Mouse (Mus musculus) liver, embryonic 12.5 days (tissue): ENCODE measurements around the gene Rad54l2. TPM values are rescaled to one million over a fixed set of nuclear protein-coding genes. Genes with fewer than 3 reads are reported as not detected.

Experiments
- ATAC-seq: fragments of 200-750 bp; cut with Nextera tagmentation; 2 replicates; pipeline ENCODE4 v1.8.0; 2017; ENCODE audit warnings: moderate number of reproducible peaks, mild to moderate bottlenecking, moderate library complexity
- H3K27ac ChIP-seq: fragments of 300-500 bp; sonication (generic); 2 replicates; pipeline ENCODE4 v1.5.1; 2016; ENCODE audit warnings: mild to moderate bottlenecking
- H3K27me3 ChIP-seq: fragments of 300-500 bp; sonication (generic); replicated peaks from 2 replicates; pipeline ENCODE4 v1.6.1; 2016; ENCODE audit warnings: mild to moderate bottlenecking, moderate library complexity
- H3K36me3 ChIP-seq: fragments of 300-500 bp; sonication (generic); 2 replicates; pipeline ENCODE4 v1.6.1; 2016; ENCODE audit warnings: mild to moderate bottlenecking, moderate library complexity
- H3K4me1 ChIP-seq: fragments of 300-500 bp; sonication (generic); 2 replicates; pipeline ENCODE4 v1.6.1; 2016
- H3K4me2 ChIP-seq: fragments of 300-500 bp; sonication (generic); 2 replicates; pipeline ENCODE4 v1.6.1; 2016; ENCODE audit warnings: mild to moderate bottlenecking, moderate library complexity
- H3K4me3 ChIP-seq: fragments of 300-500 bp; sonication (generic); 2 replicates; pipeline ENCODE4 v1.5.1; 2016; ENCODE audit warnings: mild to moderate bottlenecking, moderate library complexity
- H3K9ac ChIP-seq: fragments of 300-500 bp; sonication (generic); 2 replicates; pipeline ENCODE4 v1.6.1; 2016; ENCODE audit warnings: mild to moderate bottlenecking, moderate library complexity
- H3K9me3 ChIP-seq: fragments of 300-500 bp; sonication (generic); replicated peaks from 2 replicates; pipeline ENCODE4 v1.6.1; 2016; ENCODE audit warnings: mild to moderate bottlenecking, moderate library complexity
- WGBS: fragments of 180-500 bp; shearing (Covaris S2); methylation state at CpG from one replicate; pipeline ENCODE4 v1.1.7; 2016; ENCODE audit not compliant: insufficient replicate concordance; 5-methylcytosine and 5-hydroxymethylcytosine counted together
- polyA plus RNA-seq: library from polyadenylated mRNA; unstranded; fragments of >200 nt; fragmentation: Nextera tagmentation; extraction: Ambion mirVana; gene quantifications from 2 replicates; pipeline ENCODE4 v1.2.1, GENCODE M21; 2016

Rad54l2 gene
- polyA plus RNA-seq, 1 experiment from 2014 or later: 3.9 TPM

DNA sequence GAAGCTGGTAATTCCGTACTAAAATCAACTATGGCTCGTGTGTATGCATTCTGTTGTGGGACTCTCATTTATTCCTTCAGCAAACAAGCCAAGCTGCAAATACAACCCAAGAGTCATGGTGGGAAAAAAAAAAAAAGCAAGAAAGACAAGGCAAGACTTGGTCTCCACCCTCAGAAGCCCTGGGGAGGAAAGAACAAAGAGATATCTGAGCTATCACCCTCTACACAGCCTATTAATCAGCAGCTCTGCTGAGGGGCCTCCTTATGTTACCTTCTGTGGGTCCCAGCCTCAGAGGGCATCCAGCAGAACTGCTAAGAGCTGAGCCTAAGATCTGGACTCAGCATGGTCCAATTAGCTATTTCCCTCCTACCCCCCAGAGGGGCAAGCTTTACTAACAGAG is 115.1 kb downstream of the Rad54l2 start:
- Histone ChIP-seq H3K27ac (no peak overlapping the region), H3K9me3 (no peaks in the 10 kb centered on the region), H3K9ac (peak overlapping the region; percentile 31; the same call in 1 of the 2 replicates), H3K27me3 (no peaks in the 10 kb centered on the region), H3K36me3 (peaks cover 45% of the 10 kb centered on the region), H3K4me3 (no peak overlapping the region), H3K4me2 (no peak overlapping the region), H3K4me1 (peaks cover 19% of the 10 kb centered on the region)
- ATAC-seq: peak; percentile 54; the same call in 1 of the 2 replicates
- 75% methylated on average over 2 of the region's 2 CpGs for WGBS

DNA sequence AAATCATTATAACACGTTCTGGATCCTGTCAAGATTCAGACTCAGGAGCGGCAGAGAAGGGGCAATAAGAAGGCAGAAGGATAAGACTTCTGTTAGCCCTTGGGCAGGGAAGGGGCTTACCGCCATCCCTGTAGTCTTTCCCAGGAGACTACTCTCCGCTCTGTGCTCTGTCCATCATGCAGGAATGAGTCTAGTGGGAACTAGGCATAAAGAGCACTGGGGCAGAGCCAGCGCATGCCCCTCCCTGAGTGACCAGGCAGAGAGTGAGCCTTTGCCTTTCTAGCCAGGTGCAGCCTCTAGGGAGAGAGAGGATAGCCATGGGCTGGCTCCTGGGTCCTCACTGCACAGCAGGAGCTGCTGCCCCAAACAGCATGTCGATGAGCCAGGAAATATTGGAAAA is 124.1 kb downstream of the Rad54l2 start:
- H3K4me1 ChIP-seq: no peaks in the 10 kb centered on the region
- no peaks in the 10 kb centered on the region for H3K27me3 ChIP-seq
- no peak overlapping the region for H3K9ac ChIP-seq
- H3K36me3 ChIP-seq: peaks cover 59% of the 10 kb centered on the region
- no peaks in the 10 kb centered on the region for H3K9me3 ChIP-seq
- WGBS: 77% methylated on average over 6 of the region's 6 CpGs
- H3K27ac ChIP-seq: no peak overlapping the region
- no peak overlapping the region for H3K4me2 ChIP-seq
- H3K4me3 ChIP-seq: no peak overlapping the region
- ATAC-seq: no peak

DNA sequence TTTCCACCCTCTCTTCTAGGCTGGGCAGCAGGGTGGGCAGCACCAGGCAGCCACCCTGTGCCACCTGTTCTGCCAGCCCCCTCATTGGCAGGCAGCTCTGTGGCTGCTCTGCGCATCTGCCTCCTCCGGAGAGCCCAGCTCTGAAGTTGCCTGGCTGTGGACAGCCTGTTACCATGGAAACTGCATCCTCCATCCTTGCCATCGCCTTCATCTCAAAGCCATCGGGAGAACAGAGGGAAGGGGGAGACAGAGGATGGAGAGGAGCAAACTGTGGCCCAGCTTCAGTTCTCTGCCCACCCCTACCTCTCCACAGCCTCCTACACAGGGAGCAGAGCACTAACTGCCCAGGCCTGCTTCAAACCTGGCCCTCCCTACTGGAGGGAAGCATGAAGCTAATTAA is 124.6 kb downstream of the Rad54l2 start:
- WGBS: 87% methylated on average over 4 of the region's 4 CpGs
- no peak overlapping the region for H3K27ac ChIP-seq
- no peak for ATAC-seq
- H3K4me1 ChIP-seq: no peaks in the 10 kb centered on the region
- no peaks in the 10 kb centered on the region for H3K27me3 ChIP-seq
- peaks cover 59% of the 10 kb centered on the region for H3K36me3 ChIP-seq
- H3K9me3 ChIP-seq: no peaks in the 10 kb centered on the region
- no peak overlapping the region for H3K9ac ChIP-seq
- H3K4me2 ChIP-seq: no peak overlapping the region
- no peak overlapping the region for H3K4me3 ChIP-seq

DNA sequence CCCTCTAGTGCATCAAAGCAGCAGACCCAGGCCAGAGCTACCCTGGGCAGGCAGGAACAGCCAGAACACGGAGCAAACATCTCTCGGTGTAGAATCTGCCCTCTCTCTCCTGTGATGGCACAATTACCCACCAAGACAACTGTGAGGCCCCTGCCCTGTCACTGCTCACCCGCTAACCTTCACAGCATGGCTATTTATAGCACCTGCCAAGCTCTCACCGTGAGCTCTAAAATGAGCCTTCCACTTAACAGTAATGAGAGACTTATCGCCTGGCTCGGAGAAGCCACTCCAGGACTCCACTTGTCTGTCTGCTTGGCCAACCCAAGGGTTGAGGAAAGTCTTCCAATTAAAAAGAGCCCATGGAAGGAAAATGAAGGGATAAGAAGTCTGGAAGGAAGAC is 125.8 kb downstream of the Rad54l2 start:
- ATAC-seq: no peak
- H3K4me1 ChIP-seq: no peaks in the 10 kb centered on the region
- H3K36me3 ChIP-seq: peaks cover 64% of the 10 kb centered on the region
- H3K9ac ChIP-seq: no peak overlapping the region
- H3K9me3 ChIP-seq: no peaks in the 10 kb centered on the region
- 69% methylated on average over 6 of the region's 6 CpGs for WGBS
- H3K4me3 ChIP-seq: no peak overlapping the region
- H3K27ac ChIP-seq: no peak overlapping the region
- no peaks in the 10 kb centered on the region for H3K27me3 ChIP-seq
- H3K4me2 ChIP-seq: no peak overlapping the region

DNA sequence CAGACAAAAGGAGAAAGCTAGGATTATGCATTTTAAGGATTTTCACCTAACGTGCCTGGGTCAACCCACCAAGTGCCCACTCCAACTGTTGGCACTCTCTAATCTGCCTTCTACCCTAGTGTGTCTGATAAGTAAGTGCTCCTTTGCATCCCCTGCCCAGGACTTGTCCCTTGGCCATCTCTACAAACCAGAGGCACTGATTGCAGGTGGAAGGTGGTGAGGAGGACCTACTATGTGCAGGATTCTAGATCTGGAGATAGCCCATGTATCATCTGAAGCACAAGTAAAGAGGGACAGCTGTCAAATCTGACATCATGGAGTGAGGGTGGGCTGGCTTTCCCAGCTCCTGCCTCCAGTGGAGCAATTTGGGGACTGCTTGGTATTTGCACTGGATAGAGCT is 129.1 kb downstream of the Rad54l2 start:
- H3K9ac ChIP-seq: no peak overlapping the region
- H3K4me1 ChIP-seq: no peaks in the 10 kb centered on the region
- 84% methylated on average over 1 of the region's 1 CpGs for WGBS
- H3K9me3 ChIP-seq: no peaks in the 10 kb centered on the region
- H3K27me3 ChIP-seq: peaks cover 26% of the 10 kb centered on the region
- H3K36me3 ChIP-seq: peaks cover 55% of the 10 kb centered on the region
- H3K27ac ChIP-seq: no peak overlapping the region
- no peak overlapping the region for H3K4me3 ChIP-seq
- H3K4me2 ChIP-seq: no peak overlapping the region
- no peak for ATAC-seq

DNA sequence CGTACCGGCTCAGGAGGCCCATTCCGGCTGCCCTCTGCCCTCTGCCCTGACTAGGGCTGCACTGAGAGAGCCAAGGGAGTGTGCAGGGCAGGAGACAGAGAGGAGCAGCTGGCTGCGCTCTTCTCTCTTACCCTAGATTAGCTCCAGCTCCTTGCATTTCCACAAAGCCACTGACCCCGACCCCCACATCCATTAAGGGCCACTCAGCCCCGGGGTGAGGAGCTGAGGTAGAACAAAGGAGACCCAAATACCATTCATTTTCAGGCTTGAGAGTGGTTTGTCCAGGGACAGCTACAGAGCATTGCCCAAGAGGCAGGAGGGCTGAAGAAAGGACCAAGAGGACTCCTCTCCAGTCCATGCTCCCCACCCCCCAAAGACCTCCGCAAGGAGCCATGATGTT is 129.6 kb downstream of the Rad54l2 start:
- no peak overlapping the region for H3K4me3 ChIP-seq
- no peak overlapping the region for H3K9ac ChIP-seq
- no peaks in the 10 kb centered on the region for H3K9me3 ChIP-seq
- H3K4me2 ChIP-seq: no peak overlapping the region
- H3K27me3 ChIP-seq: peaks cover 31% of the 10 kb centered on the region
- no peak for ATAC-seq
- H3K27ac ChIP-seq: no peak overlapping the region
- H3K4me1 ChIP-seq: no peaks in the 10 kb centered on the region
- H3K36me3 ChIP-seq: peaks cover 51% of the 10 kb centered on the region
- WGBS: 80% methylated on average over 7 of the region's 7 CpGs

DNA sequence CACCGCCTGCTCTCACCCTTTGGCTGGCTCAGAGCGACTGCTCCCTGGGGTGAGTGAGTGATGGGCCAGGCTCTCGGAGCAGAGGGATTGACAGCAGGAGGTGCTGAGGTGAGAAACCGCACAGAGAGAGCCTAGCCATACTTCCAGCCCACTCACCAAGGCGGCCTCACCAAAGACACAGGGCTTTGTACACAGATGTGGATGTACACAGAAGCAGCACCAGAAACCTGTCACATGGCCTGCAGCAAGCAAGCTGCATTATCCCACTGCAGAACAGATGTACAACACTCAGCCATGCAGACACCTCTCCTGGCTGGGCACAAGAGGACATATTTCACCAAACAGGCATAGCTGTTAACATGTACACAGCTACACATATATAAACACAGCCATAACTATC is 131.4 kb downstream of the Rad54l2 start:
- Histone ChIP-seq H3K4me3 (no peak overlapping the region), H3K27ac (no peak overlapping the region), H3K4me2 (no peak overlapping the region), H3K9ac (no peak overlapping the region), H3K36me3 (peaks cover 47% of the 10 kb centered on the region), H3K4me1 (no peaks in the 10 kb centered on the region), H3K9me3 (no peaks in the 10 kb centered on the region), H3K27me3 (peaks cover 48% of the 10 kb centered on the region)
- 39% methylated on average over 5 of the region's 5 CpGs for WGBS
- no peak for ATAC-seq

DNA sequence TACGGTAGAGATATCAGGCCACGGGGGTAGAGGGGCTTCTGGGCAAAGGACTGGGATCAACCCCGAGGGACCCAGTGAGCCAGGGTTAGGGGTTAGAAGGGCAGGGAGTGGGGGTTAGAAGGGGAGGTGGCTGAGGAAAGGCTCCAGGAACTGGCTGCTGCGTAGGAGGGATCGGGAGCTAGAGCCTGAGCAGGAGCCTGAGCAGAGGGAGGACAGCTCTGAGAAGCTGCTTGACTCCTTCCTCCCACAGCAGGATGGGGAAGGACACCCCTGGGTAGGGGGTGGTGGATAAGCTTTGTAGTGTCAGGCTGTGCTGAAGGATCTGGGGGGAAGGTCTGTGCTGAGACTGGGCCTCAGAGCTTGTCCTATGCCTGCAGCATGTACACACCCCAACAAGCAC is 132.2 kb downstream of the Rad54l2 start:
- no peaks in the 10 kb centered on the region for H3K9me3 ChIP-seq
- no peak for ATAC-seq
- no peak overlapping the region for H3K27ac ChIP-seq
- H3K36me3 ChIP-seq: peaks cover 40% of the 10 kb centered on the region
- H3K9ac ChIP-seq: no peak overlapping the region
- H3K27me3 ChIP-seq: peaks cover 51% of the 10 kb centered on the region
- H3K4me1 ChIP-seq: no peaks in the 10 kb centered on the region
- 38% methylated on average over 5 of the region's 5 CpGs for WGBS
- H3K4me2 ChIP-seq: no peak overlapping the region
- no peak overlapping the region for H3K4me3 ChIP-seq

DNA sequence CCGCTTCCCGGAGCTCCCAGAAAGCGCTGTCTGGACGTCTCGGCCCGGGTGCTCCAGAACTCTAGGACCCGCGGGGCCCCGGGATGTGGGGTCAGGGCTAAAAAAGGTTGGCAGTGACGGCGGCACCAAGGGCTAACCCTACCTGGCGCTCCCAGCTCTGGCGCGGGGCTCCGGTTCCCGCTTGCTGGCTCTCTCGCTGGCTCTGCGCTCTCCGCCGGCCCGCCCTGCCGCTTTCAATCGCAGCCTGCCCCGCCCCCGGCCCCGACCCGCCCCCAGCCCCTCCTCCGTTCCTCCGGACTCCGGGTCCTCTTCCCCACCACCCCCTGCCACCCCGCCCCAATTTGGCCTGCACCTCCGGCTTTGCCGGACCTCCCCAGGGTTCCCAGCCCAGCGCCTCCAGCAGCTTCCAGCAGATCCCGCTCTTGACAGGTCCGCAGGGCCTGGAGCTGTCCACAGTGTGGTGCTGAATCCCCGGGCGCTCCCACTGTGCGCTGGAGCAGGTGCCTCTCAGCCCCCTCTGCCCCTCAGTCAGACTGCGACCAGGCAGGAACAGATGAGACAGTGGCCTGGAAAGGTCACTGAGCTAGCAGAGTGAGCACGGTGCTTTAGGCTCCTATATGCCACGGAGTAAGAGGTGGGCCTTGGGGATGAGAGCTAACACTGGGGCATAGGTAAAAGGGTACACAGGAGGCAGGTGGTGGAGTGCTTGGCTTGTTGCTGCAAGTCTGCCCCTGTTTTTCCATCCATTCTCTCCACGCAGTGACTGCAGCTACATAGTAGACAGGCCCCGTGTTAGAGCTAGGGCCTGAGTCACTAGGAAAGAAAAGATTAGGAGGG is 132.9 kb downstream of the Rad54l2 start, which contains the start of gene Grm2:
Grm2 (minus strand) TSS at position 199 of the 837 bp plus-strand sequence.
- peak within 1 kb of the TSS; percentile 29 for H3K4me3 ChIP-seq

DNA sequence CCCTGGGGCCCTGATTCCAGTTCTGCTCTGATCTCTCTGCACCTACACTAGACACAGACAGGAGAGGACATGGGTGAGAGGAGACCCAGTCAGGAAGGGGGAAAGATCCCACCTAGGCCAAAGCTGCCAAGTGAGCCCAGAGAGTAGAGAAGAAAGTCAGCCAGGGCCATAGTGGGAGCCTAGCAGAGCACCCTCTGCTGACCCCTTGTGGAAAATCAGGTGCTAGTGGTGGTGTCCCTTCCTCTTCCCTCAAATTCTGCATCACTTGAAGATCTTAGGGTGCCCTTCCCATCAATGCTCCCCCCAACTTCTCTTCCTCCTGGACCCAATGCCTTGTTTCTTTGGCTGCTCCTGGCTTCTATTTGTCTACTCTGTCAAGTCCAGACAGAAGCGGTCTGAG is 136.3 kb downstream of the Rad54l2 start:
- Histone ChIP-seq H3K27me3 (peaks cover 55% of the 10 kb centered on the region), H3K27ac (no peak overlapping the region), H3K4me3 (no peak overlapping the region), H3K36me3 (no peaks in the 10 kb centered on the region), H3K9me3 (no peaks in the 10 kb centered on the region), H3K4me1 (no peaks in the 10 kb centered on the region), H3K4me2 (no peak overlapping the region), H3K9ac (no peak overlapping the region)
- no peak for ATAC-seq
- 45% methylated on average over 1 of the region's 1 CpGs for WGBS

More for the DNA sequence above, 132.9 kb downstream of the Rad54l2 start, which contains the start of gene Grm2:
- no peak within 1 kb of the TSS for H3K27ac ChIP-seq
- no peaks in the 10 kb centered on the region for H3K4me1 ChIP-seq
- H3K9me3 ChIP-seq: no peaks in the 10 kb centered on the region
- peaks cover 33% of the 10 kb centered on the region for H3K36me3 ChIP-seq
- WGBS: 4% methylated on average over 40 of the region's 44 CpGs
- H3K9ac ChIP-seq: no peak within 1 kb of the TSS
- peak within 1 kb of the TSS; percentile 65 for H3K4me2 ChIP-seq
- ATAC-seq: peak; percentile 52; the same call in 1 of the 2 replicates
- H3K27me3 ChIP-seq: peaks cover 51% of the 10 kb centered on the region

DNA sequence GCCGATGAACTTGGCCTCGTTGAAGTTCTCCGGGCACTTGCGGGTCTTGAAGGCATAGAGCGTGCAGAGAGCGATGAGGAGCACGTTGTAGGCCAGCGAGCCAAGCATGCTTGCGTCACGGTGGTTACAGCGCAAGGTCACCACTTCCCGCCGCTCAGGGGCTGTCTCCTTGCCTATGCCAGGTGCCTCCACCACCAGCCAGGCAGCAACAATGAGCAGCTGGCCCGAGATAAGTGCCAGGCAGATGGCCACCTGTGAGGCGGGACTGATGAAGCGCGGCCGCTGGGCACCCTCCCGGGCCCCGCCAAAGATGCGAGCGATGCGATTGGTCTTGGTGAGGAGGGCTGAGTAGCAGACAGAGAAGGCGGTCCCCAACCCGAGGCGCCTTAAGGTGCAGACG is 141.8 kb downstream of the Rad54l2 start:
- 52% methylated on average over 27 of the region's 27 CpGs for WGBS
- Histone ChIP-seq H3K36me3 (no peaks in the 10 kb centered on the region), H3K9ac (no peak overlapping the region), H3K27me3 (peaks cover 12% of the 10 kb centered on the region), H3K9me3 (no peaks in the 10 kb centered on the region), H3K4me1 (no peaks in the 10 kb centered on the region), H3K27ac (no peak overlapping the region), H3K4me3 (no peak overlapping the region), H3K4me2 (no peak overlapping the region)
- no peak for ATAC-seq

DNA sequence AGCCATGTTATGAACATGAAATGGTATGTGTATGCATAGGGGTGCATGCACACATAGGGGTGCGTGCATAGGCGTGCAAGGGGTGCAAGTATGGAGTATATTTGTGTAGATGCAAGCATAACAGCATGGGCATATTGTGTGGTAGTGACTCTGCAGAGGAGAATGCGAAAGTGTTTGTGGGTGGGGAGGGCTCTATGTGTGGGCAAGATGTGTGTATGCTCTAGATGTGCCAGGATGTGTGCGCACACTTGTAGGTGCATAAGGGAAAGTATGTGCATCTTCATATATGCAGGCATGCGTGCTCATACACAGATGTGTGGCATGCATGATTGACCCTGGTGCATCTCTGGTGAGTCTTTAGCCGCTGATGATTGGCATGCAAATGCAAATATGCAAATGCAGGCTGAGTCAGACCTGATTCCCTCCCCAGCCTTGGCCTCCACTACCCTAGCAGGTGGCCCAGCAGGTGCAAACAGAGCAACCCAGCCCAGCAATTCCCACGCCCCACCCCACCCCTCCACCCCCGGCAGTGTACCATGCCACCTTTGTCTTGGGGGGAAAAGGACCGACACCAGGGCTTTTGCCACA is 143.2 kb downstream of the Rad54l2 start:
- Histone ChIP-seq H3K4me1 (no peaks in the 10 kb centered on the region; the same call in 1 of the 2 replicates), H3K36me3 (no peaks in the 10 kb centered on the region), H3K4me3 (no peak overlapping the region), H3K27me3 (peaks cover 15% of the 10 kb centered on the region), H3K27ac (no peak overlapping the region), H3K4me2 (no peak overlapping the region), H3K9me3 (no peaks in the 10 kb centered on the region), H3K9ac (no peak overlapping the region)
- ATAC-seq: no peak
- 66% methylated on average over 9 of the region's 9 CpGs for WGBS
